Mouse (Mus musculus) granulocyte monocyte progenitor cell, adult 5-6 weeks (primary cell): ENCODE measurements around the gene Fbxo8. TPM values are rescaled to one million over a fixed set of nuclear protein-coding genes. Genes with fewer than 3 reads are reported as not detected.

Experiments
- ATAC-seq: replicated peaks from 2 replicates; pipeline ENCODE4 v1.8.0; 2016; ENCODE audit warnings: mild to moderate bottlenecking, moderate TSS enrichment, inconsistent platforms; ENCODE audit not compliant: poor library complexity, severe bottlenecking
- total RNA-seq, 2 experiments: library from RNA; stranded (forward) in 1 of 2; stranded (reverse) in 1 of 2; fragments of 200-712, 200-1000 nt in 1 of 2; fragments of >200 nt in 1 of 2; fragmentation: Nextera tagmentation in 1 of 2; gene quantifications; 2 replicates each; pipeline ENCODE4 v1.2.3; 2014 to 2017

The Fbxo8 gene
- total RNA-seq (2014; fragmentation: Nextera tagmentation) (6.0 and 10.7 TPM in 2 replicates), total RNA-seq (2017) (7.8 and 9.5 TPM in 2 replicates)

GRCm38 (mm10) chr8:56550558-56551360 lies at the start of gene Fbxo8, which contains the start of gene Cep44:
Fbxo8 (plus strand) TSS chr8:56551090.
Cep44 (minus strand) TSS chr8:56551047.
- peak; percentile 73 for ATAC-seq

GRCm38 (mm10) chr8:56501911-56502310 lies 49.0 kb upstream of the Fbxo8 start:
- ATAC-seq = no peak

- no peak for ATAC-seq
Measured at GRCm38 (mm10) chr8:56508318-56508951, 42.5 kb upstream of the Fbxo8 start.

GRCm38 (mm10) chr8:56508952-56509479 lies 41.9 kb upstream of the Fbxo8 start:
- no peak for ATAC-seq

- no peak for ATAC-seq
Measured at GRCm38 (mm10) chr8:56518848-56519247, 32.0 kb upstream of the Fbxo8 start.

GRCm38 (mm10) chr8:56520249-56520648 lies 30.6 kb upstream of the Fbxo8 start:
- no peak for ATAC-seq

GRCm38 (mm10) chr8:56521051-56521450 lies 29.8 kb upstream of the Fbxo8 start:
- peak; percentile 56 for ATAC-seq

GRCm38 (mm10) chr8:56528869-56529268 lies 22.0 kb upstream of the Fbxo8 start:
- ATAC-seq = no peak

- ATAC-seq = peak; percentile 77
Measured at GRCm38 (mm10) chr8:56530359-56530758, 20.5 kb upstream of the Fbxo8 start.

- no peak for ATAC-seq
Measured at GRCm38 (mm10) chr8:56540706-56541105, 10.2 kb upstream of the Fbxo8 start.

GRCm38 (mm10) chr8:56547866-56548265 lies 3.0 kb upstream of the Fbxo8 start:
- ATAC-seq = peak; percentile 49

- peak; percentile 84 for ATAC-seq
Measured at GRCm38 (mm10) chr8:56551361-56551852, 517 bp downstream of the Fbxo8 start.

GRCm38 (mm10) chr8:56552045-56552444 lies 1.2 kb downstream of the Fbxo8 start:
- ATAC-seq = no peak

GRCm38 (mm10) chr8:56552551-56553103 lies 1.7 kb downstream of the Fbxo8 start:
- no peak for ATAC-seq

- ATAC-seq = no peak
Measured at GRCm38 (mm10) chr8:56564399-56565047, 13.6 kb downstream of the Fbxo8 start.

- ATAC-seq = no peak
Measured at GRCm38 (mm10) chr8:56566856-56567255, 16.0 kb downstream of the Fbxo8 start.

- ATAC-seq = no peak
Measured at GRCm38 (mm10) chr8:56580918-56581317, 30.0 kb downstream of the Fbxo8 start.

- no peak for ATAC-seq
Measured at GRCm38 (mm10) chr8:56582841-56583240, 32.0 kb downstream of the Fbxo8 start.

GRCm38 (mm10) chr8:56589004-56589403 lies 38.1 kb downstream of the Fbxo8 start:
- ATAC-seq = no peak

GRCm38 (mm10) chr8:56591084-56591483 lies 40.2 kb downstream of the Fbxo8 start:
- ATAC-seq = no peak
